Mouse (Mus musculus): ENCODE measurements around the gene Cfap43.

The Cfap43 gene

DNA sequence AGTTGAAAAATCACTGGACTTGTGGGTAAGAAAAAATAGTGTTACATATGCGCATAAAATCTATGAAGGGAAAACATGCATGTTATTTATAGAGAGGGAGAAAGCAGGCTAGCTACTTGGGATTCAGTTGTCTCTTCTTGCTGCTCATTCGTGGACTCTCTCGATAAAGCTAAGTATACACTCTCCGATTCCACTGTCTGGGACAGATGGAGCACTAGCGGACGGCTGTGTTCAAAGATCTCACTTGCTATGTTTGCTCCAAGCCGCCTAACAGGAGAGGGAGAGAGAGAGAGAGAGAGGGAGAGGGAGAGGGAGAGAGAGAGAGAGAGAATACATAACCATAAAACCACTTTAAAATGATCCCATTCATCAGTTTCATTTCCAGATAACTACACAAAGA lies 138.9 kb downstream of the Cfap43 start:
- DNase-seq, result no peak

DNA sequence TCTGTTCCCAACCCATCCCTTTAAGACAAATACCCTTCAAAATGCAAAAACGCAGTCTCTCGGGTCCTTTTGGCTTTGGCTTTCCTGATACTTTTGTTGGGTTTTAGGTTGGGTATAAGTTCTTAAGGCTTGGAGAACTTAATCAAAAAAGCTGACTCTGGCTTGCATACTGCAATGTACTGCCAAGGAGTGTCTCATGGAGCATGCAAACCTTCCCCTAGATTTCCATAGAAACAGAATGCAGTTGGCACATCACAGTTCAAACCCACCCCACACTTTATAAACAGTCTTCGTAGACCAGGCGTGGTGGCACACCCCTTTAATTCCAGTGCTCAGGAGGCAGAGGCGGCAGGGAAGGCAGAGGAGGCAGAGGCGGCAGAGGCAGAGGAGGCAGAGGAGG lies 141.2 kb downstream of the Cfap43 start:
- DNase-seq, result no peak

DNA sequence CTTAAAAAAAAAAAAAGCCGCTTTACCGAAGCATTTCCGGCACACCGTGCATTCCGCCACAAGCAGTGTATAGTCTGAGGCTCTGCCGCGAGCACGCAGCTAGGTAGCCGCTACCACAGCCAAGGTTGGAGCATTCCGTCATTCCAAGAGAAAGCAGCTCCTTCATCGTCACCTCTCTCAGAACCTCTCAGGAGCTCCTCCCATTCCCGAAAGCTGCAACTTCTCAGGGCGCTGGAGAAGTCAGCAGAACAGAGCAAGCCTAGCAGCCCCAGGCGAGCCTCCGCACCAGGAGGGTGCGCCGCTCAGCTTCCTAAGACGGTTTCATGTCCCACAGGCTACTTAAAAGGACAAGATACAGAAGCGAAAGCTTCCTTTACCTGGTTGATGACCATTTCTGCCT lies 163.5 kb downstream of the Cfap43 start:
- peak; percentile 49 for DNase-seq

DNA sequence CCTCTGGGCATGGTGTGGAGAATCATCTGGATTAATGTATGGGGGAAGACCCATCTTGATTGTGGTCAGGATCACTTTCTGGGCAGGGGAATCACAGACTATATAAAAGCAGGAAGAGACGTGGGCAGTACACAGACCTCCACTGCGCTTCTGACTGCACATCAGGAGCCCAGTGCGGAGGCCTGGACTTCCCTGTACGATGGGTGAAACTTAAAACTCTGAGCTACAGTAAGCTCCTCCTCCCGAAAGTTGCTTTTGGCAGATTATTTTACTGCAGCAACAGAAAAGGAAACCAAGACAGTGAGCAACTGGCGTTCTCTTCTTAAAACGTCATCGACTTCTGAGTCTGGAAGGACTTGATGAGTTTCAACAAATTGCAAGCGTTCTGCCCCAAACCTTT lies 164.2 kb downstream of the Cfap43 start:
- DNase-seq, result no peak

DNA sequence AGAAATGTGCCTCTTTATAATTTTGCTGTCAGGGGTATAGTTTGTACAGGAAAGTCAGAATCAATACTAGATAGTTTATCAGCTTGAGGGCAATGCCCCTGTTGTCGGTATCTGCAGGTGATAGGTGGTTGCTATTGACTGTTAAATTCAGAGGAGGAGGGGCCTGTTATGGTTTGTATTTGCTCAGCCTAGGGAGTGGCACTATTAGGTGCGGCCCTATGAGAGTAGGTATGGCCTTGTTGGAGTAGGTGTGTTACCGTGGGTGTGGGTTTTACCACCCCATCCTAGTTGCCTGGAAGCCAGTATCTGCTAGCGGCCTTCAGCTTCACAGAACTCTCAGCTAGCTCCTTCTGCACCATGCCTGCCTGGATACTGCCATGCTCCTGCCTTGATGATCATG lies 165.2 kb downstream of the Cfap43 start:
- DNase-seq, result no peak

DNA sequence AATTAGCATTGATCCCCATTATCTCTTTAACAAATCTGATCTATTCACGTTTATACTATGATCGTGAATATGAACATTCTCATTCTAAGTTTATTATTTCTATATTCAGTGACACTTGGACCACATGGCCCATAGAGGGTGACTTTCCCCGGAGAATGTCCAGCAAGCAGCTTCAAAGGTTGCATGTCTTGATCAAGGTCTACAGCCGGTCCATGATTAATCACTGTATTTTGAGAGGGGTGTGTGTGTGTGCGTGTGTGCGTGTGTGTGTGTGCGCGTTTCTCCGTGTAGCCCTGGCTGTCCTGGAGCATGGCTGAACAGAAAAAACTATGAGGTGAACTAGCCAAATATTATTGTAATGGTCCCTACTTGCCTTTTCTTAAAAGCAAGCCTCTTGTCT lies 166.6 kb downstream of the Cfap43 start:
- DNase-seq, result no peak

DNA sequence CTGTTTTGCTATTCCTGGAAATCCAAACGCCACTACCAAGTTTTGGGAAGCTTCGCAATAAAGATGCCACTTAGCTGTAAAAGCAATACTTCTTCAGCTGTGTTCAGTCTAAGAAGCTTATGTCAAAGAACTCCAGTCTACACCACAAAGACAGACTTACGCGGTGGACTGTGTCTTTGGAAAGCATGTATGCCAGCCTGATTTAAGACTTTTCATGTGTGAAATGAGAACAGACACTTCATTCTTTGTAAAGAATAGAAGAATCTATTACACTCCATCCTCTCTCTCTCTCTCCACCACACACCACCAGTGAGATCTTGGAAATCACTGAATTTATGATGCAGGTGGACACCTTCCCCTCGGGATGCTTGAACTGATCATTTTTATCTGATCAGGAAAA lies 168.7 kb downstream of the Cfap43 start:
- no peak for DNase-seq

DNA sequence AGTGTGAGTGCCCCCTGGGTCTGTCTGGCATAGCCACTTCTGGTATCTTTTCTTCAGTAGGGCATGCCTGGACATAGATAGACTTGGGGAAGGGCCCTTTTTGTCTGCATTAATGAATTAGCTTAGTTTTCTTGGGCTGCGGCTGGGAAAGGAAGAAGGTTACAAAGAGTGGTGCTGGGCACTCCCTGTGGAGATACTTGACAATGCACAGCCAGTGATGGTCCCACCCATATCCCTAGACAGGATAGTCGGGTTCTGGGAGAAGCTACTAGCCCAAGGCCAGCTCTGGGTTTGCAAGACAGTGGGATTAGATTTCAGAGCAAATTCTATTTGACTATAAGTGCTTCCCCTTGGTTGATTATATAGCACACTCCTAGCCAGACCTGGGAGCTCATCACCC lies 170.1 kb downstream of the Cfap43 start:
- no peak for DNase-seq

DNA sequence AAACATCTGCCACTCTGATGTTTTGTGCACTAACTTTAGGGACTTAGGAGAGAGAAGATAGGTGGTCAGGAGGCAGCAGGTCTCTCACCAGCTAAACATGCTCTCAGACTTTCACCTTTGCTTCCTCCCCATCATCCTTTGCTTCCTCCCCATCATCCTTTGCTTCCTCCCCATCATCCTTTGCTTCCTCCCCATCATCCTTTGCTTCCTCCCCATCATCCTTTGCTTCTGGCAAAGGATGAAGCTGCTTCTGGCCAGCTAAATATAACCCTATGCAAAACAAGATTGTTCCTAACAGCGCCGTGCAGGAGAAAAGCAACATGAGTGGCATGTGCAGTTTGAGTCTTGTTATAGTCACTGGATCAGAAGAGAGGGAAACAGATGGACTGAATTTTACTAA lies 172.0 kb downstream of the Cfap43 start:
- no peak for DNase-seq

DNA sequence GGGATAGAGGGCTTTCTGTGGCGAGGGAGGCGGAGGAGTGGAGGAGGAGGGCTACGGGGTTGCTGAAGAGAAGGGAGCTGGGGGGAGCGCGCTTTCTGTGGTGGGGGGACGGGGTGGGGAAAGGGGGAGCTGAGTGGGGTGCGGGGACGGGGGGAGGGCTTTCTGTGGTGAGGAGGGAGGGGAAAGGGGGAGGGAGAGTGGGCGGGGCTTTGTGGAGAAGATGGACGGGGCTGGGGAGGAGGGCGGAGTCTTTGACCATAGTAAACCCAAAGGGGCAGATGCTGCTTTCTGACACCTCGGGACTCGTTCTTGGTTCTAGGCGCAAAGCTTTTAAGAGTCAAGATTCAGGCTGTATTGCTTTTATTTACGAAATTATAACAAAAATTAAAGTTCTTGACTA lies 187.2 kb downstream of the Cfap43 start:
- peak; percentile 75 for DNase-seq

DNA sequence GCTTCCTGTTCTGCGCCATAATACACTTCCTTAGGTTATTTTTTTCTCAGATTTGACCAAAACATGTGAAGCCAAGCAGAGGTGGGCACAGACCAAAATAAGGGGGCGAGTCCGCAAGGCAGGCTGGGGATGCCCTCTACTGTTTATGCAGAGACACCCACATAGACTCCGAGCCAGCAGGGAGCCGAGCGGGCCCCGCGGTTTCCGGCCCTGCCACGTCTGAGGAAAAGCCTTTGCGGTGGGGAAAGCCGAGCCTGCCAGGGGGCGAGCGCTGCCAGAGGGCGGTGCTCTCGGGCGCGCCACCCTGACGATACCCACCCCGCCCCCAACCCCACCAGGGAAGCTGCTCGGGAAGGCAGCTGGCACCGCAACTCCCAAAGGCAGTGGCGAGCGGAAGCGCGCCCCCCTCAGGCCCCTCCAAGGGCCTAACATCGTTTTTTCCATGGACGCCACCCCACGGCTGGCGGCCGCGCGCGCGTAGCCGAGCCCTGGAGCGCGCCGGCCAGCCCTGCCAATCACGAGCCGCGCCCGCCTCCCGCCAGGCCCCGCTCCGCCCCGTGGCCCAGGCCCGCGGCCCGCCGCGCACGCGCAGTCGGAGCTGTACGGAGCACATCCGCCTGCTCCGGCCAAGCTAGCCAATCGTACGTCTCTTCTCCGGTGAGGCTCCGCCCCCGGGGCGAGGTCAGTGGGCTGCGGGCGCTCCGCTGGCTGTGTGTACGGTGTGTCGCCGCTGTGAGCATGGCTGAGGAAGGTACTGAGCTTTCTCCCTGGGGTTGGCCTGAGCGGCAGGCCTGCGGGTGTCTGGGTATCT lies 187.8 kb downstream of the Cfap43 start, which contains the start of gene Sfr1:
Sfr1 (plus strand) TSS at position 612 of the 811 bp plus-strand sequence.
- peak; percentile 99 for DNase-seq

DNA sequence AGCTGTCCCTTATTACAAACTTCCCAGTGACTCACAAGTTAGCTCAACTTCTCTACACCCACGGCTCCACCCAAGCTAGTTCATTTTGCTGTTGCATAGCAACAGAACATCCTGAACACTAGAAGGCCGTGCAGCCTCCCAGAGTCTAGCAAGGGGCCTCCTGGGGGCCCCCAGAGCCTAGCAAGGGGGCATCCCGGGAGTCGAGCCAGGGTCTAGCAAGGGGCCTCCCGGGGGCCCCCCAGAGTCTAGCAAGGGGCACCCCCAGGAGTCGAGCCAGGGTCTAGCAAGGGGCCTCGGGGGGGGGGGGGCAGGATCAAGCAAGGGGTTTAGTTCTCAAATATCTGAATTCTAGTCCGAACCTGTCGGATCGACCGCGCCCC lies 188.4 kb downstream of the Cfap43 start:
- DNase-seq, result peak; percentile 67

DNA sequence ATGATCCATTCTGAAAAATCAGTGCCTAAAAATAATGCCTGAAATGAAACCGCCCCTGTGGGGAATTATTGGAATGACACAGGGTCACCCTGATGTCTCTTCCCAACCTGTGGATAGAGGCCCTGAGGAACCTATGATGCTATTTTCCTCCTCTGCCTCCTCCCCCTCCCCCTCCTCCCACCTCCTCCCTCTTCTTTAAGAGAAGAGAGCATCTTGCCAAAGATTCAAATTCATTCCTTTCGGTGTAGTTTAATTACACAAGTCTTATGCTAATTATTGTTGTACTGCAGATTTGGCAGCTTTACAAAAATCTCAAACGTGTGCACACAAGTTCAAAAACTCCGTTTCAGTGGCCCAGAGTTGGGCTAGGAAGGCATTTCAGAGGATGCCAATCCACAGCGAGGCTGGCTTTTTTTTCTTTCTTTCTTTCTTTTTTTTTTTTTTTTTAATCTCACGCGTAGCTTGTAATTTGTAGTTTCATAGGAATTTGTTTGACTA lies 193.4 kb downstream of the Cfap43 start:
- DNase-seq, result no peak

DNA sequence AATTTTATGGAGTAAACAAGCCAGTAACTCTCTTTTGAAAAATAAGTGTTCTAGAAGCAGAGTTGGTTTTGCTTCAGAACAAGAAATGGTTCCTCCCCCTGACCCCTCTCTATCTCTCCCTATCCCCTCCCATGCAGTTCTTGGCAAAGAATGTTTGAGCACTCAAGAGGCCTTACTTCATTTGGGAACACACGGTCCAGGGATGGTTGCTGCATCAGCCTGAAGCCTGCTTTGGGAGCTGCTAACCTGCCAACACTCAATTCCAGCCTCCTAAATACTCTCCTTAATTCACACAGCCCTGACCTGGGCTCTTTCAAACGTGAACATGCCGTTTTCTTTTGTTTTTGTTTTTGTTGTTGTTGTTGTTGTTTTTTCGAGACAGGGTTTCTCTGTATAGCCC lies 194.2 kb downstream of the Cfap43 start:
- no peak for DNase-seq

DNA sequence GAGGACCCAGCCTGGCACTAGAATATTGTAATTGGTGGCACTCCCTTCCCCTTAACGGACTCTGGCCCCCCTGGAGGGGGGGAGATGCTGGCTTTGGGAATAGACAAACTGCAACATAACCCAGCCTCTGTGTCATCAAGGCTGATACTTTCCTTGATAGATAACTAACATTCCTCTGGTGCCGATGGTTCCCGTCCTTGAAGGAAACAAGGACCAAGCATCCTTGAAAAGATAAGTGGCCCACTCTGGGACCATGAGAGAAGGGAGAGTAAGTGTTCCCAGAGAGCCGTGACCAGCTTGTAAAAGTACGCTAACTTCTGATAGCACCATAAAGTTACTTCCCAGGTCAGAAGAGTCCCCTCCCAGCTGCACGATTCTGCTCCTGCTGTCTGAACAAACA lies 196.6 kb downstream of the Cfap43 start:
- no peak for DNase-seq

DNA sequence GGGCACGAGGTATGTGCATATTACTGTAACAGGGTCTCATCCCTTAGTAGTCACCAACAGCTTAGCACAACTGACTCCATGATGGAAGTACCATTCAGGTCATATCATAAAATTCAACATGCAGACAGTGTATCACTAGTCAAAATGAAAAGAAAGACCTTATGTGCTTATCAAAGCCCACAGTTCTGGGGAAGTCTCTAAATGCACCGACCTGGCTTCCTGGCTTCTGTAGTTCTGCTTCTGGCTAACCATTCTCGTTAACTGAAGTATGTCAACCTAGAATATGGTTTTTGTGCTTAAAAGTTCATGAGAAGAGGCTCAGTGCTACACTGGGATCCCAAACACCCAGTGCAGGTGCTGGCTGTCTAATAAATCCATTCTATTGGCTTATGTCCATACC lies 199.9 kb downstream of the Cfap43 start:
- DNase-seq, result no peak

DNA sequence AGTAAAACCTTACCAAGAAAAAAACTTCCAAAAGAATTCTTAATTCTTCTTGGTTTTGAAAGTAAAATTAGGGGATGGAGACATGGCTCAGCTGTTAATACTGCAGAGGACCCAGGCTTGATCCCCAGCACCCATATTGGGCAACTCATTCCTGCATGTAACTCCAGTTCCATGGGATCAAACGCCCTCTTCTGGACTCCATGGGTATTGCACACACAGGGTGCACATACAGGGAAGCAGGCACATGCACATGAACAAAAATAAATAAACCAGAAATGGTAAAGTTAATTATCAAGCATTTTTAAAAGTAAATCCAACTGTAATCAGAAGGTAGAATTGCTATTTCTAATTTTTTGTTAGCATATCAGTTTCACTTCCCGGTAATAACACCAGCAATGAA lies 202.9 kb downstream of the Cfap43 start:
- no peak for DNase-seq

DNA sequence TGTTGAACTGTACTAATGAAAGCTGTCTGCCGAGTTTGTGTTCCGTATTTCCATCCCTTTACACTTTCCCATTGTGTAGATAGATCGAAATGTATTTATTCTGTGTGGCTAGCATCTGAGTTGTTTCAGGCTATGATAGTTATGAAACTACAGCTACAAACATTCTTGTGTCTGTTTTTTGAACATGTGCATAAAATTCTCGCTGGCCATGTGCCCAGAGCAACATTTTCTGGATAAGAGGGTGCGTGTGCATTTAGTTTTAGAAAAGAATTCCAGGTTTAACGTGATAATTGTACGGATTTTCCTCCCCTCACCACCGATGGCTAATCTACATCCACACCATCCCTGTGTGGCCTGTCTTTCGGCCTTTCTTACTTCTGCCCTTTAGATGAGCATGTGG lies 205.6 kb downstream of the Cfap43 start:
- no peak for DNase-seq

DNA sequence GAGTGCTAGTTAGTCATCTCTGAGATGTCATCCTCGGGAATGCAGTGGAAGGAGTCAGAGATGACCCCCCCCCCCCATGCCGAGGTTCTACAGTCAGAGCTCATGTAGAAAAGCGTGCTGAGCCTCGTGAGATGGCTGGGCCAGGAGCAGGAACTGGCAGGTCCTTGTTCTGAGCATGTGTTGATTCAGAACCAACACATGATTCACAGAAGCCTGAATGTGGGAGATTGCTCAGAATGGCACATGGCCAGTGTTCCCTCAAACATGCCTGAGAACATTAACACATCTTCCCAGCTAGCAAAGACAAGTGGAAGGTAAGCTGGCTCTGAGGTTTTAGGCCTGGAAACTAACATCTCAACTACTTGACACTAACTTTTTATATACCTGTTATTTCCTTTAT lies 208.7 kb downstream of the Cfap43 start:
- no peak for DNase-seq

DNA sequence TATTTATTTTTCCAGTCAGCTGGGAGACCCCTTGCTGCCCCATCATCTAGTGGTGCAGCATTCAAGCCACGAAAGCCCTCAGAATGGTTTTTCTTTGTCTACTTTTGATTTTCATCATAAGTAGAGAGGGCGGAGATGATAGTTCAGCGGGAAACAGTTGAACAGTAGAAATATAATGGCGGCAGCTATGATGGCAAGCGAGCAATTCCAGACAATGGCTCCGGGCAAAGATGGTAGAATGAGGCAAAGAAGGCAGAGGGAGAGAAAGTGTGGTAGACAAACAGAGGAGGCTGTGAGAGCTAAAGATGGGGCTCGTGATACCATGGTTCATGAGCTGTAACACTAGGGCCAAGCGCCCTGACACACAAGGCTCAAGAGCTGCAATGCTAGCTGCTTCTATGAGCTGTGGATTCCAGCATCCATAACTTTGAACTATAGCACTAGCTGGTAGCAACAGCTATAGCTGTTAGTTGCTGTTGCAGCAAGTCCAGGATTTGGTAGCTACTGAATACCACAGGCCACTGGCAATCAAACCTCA lies 213.2 kb downstream of the Cfap43 start:
- DNase-seq, result no peak

DNA sequence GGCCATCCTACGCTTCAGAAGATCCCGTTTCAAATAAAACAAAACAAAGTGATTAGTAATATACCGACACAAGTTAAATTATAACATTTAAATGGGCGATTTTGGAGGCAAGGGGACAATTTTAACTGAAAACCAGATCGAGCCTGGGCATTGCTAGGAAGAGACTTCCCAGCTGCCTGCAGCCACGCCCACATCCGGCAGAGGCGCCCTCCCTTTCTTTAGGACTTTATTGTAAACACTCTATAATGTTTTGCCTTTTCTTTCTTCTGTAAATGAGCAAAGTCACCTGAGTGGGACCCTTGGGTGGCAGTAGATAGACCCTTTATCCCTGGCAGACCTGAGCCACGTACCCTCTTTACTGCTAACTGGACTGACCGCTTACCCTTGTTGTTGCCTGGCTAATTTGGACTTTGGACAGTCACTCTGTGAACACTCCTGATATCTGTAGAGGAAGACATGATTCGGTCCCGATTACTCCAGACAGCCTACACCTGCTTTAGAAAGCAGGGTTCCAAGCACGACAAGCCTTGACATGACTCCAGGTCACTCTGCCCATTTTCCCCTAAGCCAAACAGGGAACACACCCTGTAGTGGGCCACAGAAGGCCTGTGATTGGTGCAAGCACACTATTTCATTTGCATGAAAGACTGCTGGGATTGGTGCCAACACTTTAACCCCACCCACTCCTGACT lies 213.9 kb downstream of the Cfap43 start:
- DNase-seq, result no peak

DNA sequence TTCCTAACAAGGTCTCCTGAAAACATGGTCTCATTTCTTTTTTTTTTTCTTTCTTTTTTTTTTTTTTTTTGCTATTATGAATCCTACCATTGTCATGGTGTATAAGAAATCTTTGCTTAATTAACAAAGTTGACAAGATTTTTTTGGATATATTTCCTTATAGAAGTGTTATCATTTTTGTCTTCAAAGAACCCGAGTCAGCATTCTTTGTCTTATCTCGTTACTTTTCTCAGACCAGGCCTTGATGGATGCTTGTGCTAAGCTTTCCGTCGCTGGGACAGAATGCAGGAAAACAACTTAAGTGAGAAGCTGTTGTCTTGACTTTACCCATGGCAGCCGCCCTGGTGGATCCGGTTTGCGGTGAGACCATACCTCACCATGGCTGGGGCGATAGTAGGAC lies 218.6 kb downstream of the Cfap43 start:
- DNase-seq, result no peak

DNA sequence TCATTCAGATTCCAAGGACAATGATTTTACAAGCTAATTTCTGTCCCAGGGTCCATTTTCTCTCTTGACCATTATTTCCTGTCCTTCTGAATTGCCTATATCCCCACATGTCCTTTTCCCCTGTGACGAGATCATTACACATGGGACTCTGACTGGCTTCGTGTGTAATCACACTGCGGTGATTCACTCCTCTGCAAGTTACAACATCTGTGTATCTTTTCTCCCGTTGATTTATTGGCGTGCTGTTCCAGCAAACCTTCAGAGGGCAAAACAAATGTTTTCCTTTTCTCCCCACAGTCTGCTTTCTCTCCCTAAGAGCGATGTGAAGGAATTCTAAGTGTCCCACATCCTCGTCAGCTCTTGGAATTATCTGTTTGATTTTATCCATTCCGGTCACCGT lies 219.3 kb downstream of the Cfap43 start:
- DNase-seq, result no peak

DNA sequence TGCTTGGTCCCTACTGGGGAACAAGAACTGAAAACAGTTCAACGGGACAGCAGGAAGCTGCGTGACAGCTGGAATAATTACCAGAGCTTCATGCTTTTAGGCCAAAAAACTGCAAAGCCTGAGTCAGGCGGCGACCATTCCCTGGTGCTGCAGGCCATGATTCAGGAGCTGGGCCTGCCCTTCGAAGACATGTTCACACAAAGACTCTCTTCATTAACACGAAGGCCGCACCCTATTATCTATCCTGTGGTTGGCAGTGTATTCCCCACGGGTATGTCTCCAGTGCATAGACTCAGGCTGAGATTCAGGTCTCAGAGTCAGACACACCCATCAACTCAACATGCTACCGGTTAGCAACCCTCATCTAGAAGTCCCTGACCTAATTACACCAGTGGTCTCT lies 220.8 kb downstream of the Cfap43 start:
- no peak for DNase-seq

Measured in lung, postnatal 14 days (tissue).